Mouse (Mus musculus) CD4-positive, CD25-positive, alpha-beta regulatory T cell, adult 9 weeks (primary cell): ENCODE measurements around the gene Olfr1206. TPM values are rescaled to one million over a fixed set of nuclear protein-coding genes. Genes with fewer than 3 reads are reported as not detected.

Experiments used
- polyA plus RNA-seq: library from polyadenylated mRNA; unstranded; fragments of 100-300 nt; shearing (Covaris generic); gene quantifications from one replicate; pipeline ENCODE4 v1.2.1, GENCODE M21; 2017

Olfr1206 gene
- not detected for polyA plus RNA-seq

GRCm38 (mm10) chr2:88862931-88863330 lies at the start of gene Olfr1206:
TSS of gene Olfr1206 (plus strand) at chr2:88863231.

GRCm38 (mm10) chr2:88814196-88814595 lies 48.8 kb upstream of the Olfr1206 start, which contains the start of gene Olfr1202:
TSS of gene Olfr1202 (plus strand) at chr2:88814496.

GRCm38 (mm10) chr2:88829437-88829836 lies 33.6 kb upstream of the Olfr1206 start, which contains the start of gene Olfr1205:
TSS of gene Olfr1205 (plus strand) at chr2:88829737.

GRCm38 (mm10) chr2:88848992-88849391 lies 14.0 kb upstream of the Olfr1206 start, which contains the start of gene Olfr1204:
TSS of gene Olfr1204 (plus strand) at chr2:88849292.

GRCm38 (mm10) chr2:88902211-88902610 lies 39.2 kb downstream of the Olfr1206 start, which contains the start of gene Olfr1208:
TSS of gene Olfr1208 (minus strand) at chr2:88902311.

GRCm38 (mm10) chr2:88915057-88915456 lies 52.0 kb downstream of the Olfr1206 start, which contains the start of gene Olfr1209:
TSS of gene Olfr1209 (minus strand) at chr2:88915157.

Other genes starting within 250 kb of the Olfr1206 start
- gene Olfr1191-ps1, start 222.7 kb upstream of the Olfr1206 start, polyA plus RNA-seq: not detected
- not detected for gene Olfr1192-ps1, start 214.7 kb upstream of the Olfr1206 start, polyA plus RNA-seq
- gene Olfr1193, start 187.6 kb upstream of the Olfr1206 start, polyA plus RNA-seq: not detected
- gene Olfr1195, start 174.0 kb upstream of the Olfr1206 start, polyA plus RNA-seq: not detected
- gene Olfr1196, start 158.6 kb upstream of the Olfr1206 start, polyA plus RNA-seq: not detected
- gene Olfr1197, start 130.9 kb upstream of the Olfr1206 start, polyA plus RNA-seq: not detected
- not detected for gene Olfr1198, start 111.9 kb upstream of the Olfr1206 start, polyA plus RNA-seq
- not detected for gene Olfr1199, start 102.8 kb upstream of the Olfr1206 start, polyA plus RNA-seq
- gene Olfr1200, start 92.7 kb upstream of the Olfr1206 start, polyA plus RNA-seq: not detected
- not detected for gene Olfr1201, start 70.2 kb upstream of the Olfr1206 start, polyA plus RNA-seq
- gene Olfr1202, start 48.7 kb upstream of the Olfr1206 start, polyA plus RNA-seq: not detected
- gene Olfr1205, start 33.5 kb upstream of the Olfr1206 start, polyA plus RNA-seq: 0.04 TPM
- gene Olfr1204, start 13.9 kb upstream of the Olfr1206 start, polyA plus RNA-seq: not detected
- gene Olfr1208, start 39.1 kb downstream of the Olfr1206 start, polyA plus RNA-seq: not detected
- gene Olfr1209, start 51.9 kb downstream of the Olfr1206 start, polyA plus RNA-seq: not detected
- not detected for gene Olfr1211, start 74.9 kb downstream of the Olfr1206 start, polyA plus RNA-seq
- gene Olfr1212, start 90.7 kb downstream of the Olfr1206 start, polyA plus RNA-seq: not detected
- not detected for gene Gm13762, start 117.0 kb downstream of the Olfr1206 start, polyA plus RNA-seq
- not detected for gene Olfr1214, start 129.4 kb downstream of the Olfr1206 start, polyA plus RNA-seq
- not detected for gene Olfr1215, start 143.7 kb downstream of the Olfr1206 start, polyA plus RNA-seq
- not detected for gene Olfr1216, start 155.1 kb downstream of the Olfr1206 start, polyA plus RNA-seq
- gene Olfr1217, start 168.8 kb downstream of the Olfr1206 start, polyA plus RNA-seq: 0.06 TPM
- not detected for gene Olfr1218, start 198.0 kb downstream of the Olfr1206 start, polyA plus RNA-seq
- gene Olfr1219, start 220.3 kb downstream of the Olfr1206 start, polyA plus RNA-seq: not detected
- not detected for gene Olfr1220, start 243.6 kb downstream of the Olfr1206 start, polyA plus RNA-seq